Mouse (Mus musculus) urinary bladder, postnatal 10 days (tissue): Measurements from ENCODE around the gene Luc7l3.

Experiments used
- DNase-seq: peaks from one replicate; pipeline ENCODE4 v3.0.0; 2022; ENCODE audit warnings: low spot score

Luc7l3 gene

DNA sequence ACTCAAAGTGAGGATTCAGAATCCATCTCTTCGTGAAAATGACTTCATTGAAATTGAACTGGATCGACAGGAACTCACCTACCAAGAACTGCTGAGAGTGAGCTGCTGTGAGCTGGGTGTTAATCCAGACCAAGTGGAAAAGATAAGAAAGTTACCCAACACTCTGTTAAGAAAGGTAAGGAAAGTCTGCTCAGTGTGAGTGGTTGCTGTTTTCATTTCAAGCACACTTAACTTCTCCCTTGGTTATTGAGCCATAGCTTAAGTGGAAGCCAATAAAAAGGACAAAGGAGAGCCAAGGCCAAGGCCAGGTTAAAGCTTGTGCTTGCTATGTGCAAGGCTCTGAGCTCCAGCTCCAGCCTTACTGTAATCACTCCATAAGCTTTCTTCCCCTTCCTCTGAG is 16.6 kb upstream of the Luc7l3 start:
- DNase-seq, result no peak

DNA sequence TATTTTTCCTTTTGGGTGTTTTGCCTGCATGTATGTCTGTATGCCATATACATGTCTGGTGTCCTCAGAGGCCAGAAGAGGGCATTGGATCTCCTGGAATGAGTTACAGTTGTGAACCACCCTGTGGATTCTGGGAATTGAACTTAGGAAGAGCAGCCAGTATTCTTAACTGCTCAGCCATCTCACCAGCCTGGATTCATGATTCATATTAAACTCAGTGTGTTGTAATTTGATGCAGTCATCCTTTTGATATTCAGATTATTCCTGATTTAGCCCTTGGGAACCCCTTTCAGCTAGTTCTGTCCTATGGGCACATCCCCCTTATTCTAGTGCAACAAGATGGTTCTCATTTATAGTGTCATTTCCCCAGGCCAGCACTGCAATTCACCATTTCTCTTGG is 14.8 kb upstream of the Luc7l3 start:
- no peak for DNase-seq

DNA sequence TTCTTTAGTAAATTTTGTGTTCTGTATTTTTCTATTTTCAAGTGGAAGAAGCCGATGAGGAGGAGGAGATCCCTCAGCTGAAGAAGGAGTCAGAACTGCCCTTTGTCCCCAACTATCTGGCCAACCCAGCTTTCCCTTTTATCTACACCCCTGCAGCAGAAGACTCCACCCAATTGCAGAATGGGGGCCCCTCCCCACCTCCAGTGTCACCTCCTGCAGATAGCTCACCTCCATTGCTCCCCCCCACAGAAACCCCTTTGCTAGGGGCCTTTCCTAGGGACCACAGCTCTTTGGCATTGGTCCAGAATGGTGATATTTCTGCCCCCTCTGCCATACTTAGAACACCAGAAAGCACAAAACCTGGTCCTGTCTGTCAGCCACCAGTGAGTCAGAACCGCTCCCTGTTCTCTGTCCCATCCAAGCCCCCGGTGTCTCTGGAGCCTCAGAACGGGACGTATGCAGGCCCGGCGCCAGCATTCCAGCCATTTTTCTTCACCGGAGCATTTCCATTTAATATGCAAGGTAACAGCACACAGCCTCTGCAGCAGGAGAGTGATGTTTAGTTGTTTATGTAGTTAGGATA is 12.7 kb upstream of the Luc7l3 start:
- DNase-seq, result no peak

DNA sequence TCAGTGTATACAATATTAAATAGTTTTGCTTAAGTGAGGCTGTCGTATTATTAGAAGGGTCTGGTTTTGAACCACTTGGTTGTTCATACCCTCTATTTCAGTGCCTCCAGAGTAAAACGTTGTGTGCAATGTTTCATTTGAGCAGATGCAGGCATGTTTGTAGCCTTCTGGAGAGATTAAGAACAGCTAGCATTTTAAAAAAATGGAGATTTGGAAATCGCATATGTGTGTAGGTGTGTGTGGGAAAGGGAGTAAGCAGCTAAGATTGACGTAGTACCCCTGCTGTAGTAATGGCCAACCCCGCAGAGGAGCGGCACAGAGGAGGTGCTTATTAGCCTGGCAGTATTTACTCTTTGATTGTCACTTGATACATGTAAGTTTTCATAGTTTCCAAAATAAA is 10.9 kb upstream of the Luc7l3 start:
- no peak for DNase-seq

DNA sequence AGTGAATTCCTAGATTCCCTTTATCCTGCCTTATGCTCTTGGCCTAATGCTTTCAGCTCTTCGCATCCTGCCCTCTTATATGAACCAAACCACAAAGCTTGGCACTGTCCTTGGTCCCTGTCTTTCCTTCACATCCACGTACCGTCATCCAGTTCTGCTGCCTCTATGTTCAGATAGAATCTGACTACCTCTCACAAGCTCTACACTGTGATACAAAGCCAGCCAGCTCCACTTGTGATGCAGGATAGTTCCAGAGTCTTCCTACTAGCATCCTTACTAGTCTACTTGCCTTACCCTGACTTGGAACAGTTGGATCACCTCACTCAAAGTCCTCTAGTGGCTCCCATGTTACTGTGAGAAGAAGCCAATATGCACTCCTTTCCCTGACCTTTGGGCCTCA is 8.4 kb upstream of the Luc7l3 start:
- DNase-seq, result no peak

DNA sequence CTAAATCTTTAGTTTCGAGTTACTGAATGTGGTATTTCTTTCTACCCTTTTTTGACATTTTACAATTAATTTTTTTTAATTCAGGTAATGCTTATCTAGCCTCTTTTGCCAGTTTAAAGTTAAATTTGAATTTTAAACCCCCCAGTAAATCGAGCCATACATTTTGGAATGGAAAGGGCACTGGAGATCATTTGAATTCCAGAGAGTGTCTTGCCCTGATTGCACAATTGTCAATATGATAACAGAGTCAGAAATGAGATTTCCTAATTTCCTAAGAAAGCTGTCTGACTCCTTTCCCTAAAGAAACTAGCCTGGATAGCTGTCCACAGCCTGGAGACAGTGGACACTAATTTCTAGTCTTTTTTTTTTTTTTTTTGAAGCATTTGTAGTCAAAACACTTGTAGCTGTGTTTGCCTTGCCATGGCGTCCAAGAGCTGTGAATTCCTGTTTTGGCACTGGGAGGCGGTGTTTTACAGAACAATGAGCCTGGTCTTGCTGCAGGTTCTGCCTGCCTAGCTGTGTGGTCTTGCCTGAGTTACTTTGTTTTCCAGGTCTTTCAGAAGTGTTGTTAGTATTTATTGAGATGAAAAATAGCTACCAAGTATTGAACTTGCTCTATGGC is 7.6 kb upstream of the Luc7l3 start:
- DNase-seq, result no peak

DNA sequence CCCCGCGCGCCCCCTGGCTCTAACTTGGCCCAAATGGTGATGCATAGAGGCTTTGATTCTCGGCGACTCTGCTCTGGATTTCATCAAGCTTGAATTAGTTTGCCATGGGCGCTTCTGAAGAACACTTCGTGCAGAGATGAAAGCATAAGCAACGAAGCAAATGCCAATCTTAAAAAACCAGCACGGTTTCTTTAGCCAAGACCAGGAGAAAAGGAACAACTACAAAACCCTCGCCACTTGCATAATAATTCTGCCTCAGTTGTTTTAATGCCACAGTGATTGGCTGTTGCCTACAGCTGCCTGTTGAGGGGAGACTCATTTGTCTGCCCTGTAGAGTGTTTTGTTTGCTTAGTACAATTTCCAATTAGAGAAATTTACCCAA is 6.8 kb upstream of the Luc7l3 start:
- DNase-seq, result no peak

DNA sequence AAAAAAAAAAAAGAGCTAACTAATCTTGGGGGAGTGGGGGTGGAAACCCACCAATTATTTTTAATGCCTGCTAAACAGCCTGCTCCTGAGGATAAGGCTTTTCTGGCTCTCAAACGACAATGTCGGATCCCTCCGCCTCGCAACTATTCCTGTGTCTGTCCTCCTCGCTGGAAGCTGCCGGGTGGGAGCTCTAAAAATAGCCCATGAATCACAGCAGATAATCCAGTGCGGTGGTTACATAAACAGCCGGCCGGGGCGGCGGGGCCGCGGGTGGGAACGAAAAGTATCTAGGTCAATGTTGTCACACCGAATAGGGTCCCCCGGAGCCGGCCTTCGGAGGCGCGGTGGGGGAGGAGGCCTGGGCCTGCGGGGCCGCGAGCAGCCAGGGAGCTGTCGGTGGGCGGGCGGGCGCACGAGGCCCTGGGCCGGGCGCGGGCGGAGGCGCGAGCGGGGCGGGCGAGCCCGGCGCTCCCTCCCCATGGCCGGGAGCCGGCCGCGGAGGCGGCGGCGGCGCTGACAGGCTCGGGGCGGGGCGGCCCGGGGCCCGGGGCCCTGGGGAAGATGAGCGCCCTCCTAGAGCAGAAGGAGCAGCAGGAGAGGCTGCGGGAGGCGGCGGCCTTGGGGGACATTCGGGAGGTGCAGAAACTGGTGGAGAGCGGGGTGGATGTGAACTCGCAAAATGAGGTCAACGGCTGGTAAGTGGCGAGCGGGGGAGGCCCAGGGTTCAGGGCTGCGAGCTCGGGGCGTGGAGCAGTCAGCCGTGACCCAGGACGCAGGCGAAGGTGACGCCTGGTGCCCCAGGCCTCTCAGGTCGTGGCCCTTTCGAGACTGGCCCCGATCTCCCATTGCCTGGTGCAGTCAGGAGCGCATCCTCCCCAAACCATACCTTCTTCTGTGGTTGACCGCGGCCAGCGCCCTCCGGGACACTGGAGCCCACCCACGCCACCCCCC is 6.2 kb upstream of the Luc7l3 start, which contains the start of gene Ankrd40:
TSS of gene Ankrd40 (plus strand) at position 309 of the 951 bp plus-strand sequence.
- DNase-seq, result peak; percentile 77

DNA sequence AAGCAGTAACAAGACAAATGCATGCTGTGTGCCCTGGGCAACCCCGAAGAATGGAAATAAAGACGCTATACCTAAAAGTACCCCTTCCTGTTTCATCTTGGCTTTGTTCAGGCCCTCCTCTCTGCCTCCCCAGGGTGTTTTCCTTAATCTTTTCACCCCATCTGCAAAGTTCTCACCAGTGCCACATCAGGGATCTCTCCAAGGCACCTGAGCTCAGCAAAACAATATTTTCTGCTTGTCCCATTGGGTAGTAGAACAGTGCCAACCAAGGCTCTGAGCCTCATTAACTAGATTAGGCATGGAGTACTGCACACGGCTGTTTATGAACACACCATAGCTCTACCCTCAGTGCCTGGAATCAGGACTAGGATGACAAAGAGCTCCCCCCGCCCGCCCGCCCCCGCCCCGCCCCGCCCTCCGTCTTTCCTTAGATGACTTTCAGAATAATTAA is 5.2 kb upstream of the Luc7l3 start:
- DNase-seq, result no peak

DNA sequence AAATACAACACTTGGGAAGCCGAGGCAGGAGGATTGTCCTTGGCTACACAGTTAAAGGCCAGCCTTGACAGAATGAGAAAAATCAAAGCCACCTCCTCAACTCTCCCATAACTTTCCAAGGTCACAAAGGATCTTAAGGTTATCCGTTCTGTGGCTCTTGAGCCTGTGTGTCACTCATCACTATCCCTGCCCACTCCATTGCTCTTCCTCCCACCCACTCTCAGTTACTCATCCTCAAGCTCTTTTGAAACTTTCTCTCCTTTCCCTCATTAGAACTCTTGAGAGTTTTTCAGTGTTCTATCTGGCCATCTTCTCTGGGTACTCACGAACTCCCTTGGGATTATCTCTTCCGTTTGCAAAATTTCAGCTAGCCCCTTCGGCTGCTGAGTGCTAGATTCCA is 2.8 kb upstream of the Luc7l3 start:
- DNase-seq, result no peak

DNA sequence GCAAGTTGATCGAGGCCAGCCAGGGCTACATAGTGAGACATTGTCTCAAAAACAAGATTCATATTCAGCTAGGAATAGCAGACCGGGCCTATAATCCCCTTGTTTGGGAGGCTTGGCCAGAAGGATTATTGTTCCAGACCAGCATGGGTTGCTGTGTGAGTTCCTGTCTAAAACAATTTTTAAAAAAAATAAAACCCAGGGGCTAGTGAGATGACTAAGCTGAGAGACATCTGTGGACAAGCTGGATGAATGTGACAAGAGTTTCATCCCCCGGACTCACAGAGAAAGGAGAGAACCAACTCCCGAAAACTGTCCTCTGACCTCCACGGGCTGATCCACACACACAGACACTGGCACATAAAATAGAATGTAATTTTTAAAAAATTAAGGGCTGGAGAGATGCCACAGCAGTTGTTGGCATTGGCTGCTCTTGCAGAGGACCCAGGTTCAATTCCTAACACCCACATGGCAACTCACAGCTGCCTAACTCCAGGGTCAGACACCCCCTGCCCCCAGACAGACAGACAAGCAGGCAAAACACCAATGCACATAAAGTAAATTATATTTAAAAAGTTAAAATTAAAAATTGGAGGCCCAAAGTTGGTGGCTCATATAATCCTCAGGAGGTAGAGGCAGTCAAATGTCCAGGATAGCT is 1.6 kb upstream of the Luc7l3 start:
- no peak for DNase-seq

DNA sequence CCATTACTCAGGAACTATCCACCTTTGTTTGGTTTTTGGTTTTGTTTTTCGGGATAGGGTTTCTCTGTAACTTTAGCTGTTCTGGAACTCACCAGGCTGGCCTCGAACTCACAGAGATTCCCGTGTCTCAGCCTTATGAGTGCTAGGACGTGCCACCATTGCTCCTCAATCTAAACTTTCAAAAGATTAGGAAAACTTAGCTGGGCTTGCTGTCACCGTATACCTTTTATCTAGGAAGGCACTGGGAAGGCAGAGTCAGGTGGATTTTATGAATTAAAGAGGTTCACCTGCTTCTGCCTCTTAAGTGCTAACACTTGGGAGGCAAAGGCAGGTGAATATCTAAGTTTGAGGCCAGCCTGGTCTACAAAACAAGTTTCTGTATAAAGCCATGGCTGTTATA is 848 bp upstream of the Luc7l3 start:
- DNase-seq, result no peak

DNA sequence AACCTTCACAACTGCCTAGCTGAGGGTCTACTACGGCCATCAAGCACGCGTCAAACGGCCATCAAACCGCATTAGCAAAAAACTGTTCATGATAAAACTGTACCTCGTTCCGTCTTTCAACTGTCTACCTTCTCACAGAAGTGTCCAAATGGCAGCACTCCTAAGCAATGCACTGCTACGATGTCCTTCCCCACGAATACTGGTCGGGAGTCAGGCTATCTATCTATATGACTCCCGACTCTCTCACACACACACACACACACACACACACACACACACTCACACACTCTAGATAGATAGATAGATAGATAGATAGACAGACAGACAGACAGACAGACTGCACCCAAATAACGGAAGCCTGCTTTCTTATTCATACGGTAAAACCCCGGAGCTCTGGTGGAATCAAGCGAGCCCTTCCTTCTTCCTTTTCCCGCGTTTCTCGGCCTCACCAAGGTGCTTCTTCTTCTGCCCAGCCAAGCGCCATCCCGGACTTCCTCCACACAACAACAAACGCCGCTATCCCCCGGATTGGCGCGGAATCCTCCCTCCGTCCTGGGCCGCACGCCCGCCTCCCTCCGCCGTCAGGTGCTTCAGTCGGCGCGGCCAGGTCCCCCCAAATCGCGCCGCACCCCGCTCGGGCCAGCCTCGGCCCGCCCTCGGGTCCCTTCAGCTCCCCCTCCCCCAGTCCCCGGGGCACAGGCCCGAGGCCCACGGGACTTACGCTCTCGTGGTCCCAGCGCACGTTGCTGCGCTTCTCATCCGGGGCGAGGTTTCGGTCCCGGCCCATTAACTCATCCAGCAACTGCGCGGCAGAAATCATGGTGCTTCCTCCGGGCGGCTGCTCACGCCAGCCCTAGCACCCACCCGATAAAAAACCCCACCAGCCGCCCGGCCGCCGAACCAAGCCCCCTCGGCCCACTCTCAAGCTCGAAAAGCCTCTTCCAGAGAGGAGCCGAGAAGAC is 538 bp downstream of the Luc7l3 start:
- no peak for DNase-seq

DNA sequence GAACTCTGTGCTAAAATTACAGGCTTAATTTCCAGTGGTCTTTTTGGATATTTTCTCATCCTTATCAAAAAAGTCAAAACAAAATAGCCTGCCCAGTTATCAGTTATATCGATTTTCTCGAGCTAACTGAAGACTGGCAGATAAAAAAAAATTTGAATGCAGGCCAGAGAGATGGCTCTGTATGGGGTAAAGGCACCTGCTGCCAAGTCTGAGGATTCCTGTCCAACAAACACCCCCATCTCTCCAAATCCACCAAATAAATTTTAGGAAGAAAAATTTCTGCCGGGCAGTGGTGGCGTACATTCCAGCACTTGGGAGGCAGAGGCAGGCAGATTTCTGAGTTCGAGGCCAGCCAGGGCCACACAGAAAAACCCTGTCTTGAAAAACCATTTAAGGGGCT is 3.7 kb downstream of the Luc7l3 start:
- no peak for DNase-seq

DNA sequence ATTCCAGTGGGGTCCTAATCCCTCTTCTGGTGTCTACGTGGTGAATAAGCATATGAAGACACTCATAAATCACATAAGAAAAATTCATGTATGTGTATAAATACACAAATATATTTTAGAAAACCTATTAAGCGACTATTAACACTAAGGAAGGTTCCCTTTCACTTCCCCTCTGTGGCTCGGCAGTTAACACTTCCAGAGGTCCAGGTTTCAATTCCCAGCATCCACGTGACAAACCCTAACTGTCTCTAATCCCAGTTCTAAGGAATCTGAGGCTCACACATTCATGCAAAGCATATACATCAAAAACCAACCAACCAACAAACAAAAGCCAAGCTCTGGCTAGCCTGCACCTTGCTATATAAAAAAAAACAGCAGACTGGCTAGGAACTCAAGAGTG is 4.3 kb downstream of the Luc7l3 start:
- no peak for DNase-seq

DNA sequence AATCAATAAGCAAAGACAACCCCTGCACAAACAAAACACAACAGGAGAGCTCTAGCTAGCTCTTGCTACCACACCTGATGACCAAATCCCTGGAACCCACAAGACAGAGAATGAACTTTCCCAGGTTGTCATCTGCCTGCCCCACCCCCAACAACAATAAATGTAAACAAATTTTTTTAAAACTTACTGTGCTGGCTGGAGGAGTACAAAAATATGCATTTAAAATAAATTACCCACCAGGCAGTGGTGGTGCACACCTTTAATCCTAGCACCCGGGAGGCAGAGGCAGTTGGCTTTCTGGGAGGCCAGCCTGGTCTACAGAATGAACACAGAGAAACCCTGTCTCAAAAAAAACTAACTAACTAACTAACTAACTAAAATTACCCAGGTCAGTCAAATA is 4.8 kb downstream of the Luc7l3 start:
- DNase-seq, result no peak

DNA sequence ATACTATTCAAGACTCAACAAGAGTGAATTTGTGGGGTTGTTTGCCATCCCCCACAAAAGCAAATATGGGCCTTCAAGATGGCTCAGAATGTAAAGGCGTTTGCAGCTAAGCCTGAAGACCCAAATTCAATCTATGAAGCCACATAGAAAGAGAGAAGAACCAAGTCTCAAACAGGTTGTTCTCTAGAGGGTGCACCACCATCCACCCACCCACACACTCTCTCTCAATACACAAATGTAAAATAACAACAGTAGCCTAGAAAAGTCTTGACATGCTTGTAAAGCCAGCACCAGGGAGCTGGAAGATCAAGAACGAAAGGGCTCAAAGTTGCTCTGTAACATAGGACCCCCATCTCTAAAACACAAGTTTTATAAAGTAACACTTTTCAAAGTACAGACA is 5.3 kb downstream of the Luc7l3 start:
- no peak for DNase-seq

DNA sequence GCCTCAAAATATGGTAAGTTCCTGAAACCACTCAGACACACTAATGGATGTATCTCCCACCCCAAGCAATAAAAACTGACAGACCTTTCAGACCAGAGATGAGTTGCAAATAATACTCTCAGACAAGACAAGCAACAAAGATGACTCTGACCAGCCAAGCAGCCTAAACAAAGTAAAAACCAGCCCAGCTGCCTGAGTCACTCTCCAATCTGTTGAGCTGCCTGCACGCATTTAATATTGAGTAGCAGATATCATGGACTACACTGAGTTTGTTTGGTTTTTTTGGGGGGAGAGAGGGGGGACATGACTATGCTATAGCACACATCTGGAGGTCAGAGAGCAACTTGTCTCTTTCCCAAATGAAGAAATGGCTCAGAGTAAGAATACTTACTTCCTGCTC is 6.5 kb downstream of the Luc7l3 start:
- no peak for DNase-seq

DNA sequence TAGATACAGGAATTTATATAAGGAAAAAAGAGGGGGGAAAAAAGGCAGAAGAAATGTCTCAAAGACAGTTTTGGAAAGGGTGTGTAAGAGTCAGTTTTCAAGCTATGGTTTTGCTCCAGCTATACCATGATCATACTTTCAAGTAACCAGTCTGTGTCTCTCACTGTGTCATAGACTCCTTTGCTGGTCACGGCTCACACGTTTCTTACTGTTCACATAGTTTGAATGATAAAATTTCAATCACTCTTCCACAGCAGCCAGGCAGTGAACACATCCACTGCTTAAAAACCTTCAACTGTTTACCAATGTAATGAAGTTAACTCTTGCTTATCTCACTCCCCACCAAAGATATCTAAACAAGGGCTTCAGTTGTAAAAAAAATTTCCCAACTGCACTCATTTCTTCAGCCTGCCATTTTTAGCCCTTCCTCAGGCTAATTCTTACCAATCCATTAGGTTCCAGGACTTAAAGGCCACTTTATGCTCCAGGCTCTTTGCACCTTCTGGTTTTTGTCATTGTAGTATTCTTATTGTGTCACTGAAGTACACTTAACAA is 7.6 kb downstream of the Luc7l3 start:
- DNase-seq, result no peak

DNA sequence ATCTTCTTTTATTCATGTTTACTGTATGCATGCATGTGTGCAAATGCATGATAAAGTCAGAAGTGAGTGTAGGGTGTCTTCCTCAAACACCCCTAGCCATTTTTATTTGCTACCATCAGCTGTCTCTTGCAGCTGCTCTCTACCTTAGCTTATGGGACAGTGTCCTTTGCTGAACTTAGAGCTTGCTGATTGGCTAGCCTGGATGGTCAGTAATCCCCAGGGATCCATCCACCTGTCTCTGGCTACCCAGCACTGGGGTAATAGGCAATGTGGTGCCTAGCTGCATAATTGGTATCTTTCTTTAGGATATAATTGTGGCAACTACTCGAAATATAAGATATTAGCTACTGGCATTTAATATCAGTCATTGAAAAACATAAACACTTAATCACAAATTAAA is 9.1 kb downstream of the Luc7l3 start:
- no peak for DNase-seq
